Mouse (Mus musculus) thymus, adult 2 months (tissue): Measurements from ENCODE around the gene Dcps.

Experiments used
- CTCF ChIP-seq: fragments of 200-500 bp; IDR thresholded peaks from 2 replicates; pipeline ENCODE4 v1.5.1; 2012; ENCODE audit warnings: mild to moderate bottlenecking, control low read depth, low read length, moderate library complexity, borderline replicate concordance; ENCODE audit not compliant: control insufficient read depth, poor library complexity, insufficient read depth; ENCODE audit errors: extremely low read depth
- POLR2A ChIP-seq: fragments of 200-500 bp; IDR thresholded peaks from 2 replicates; pipeline ENCODE4 v1.6.1; 2012; ENCODE audit warnings: mild to moderate bottlenecking, low read length, control low read depth, moderate library complexity; ENCODE audit not compliant: control insufficient read depth, poor library complexity, insufficient read depth; ENCODE audit errors: extremely low read depth

GRCm38 (mm10) chr9:35176124-35176659, 331 bp upstream of the Dcps start:
- no peak for TF ChIP-seq POLR2A
- TF ChIP-seq CTCF, result no peak
